Mouse (Mus musculus) forebrain, embryonic 13.5 days (tissue): ENCODE results near the gene Ccr10. TPM values are rescaled to one million over a fixed set of nuclear protein-coding genes. Genes with fewer than 3 reads are reported as not detected.
"Not testable (repeated sequence)": the region's sequence is repeated elsewhere in the genome, so short reads cannot be mapped to it uniquely, and the experiment has no call there.

Experiments
- ATAC-seq: fragments of 200-750 bp; cut with Nextera tagmentation; 2 replicates; pipeline ENCODE4 v1.8.0; 2017
- H3K27ac ChIP-seq: fragments of 300-500 bp; sonication (generic); 2 replicates; pipeline ENCODE4 v1.5.1; 2015; ENCODE audit warnings: inconsistent platforms, mild to moderate bottlenecking, moderate library complexity
- H3K27me3 ChIP-seq: fragments of 300-500 bp; sonication (generic); 2 replicates; pipeline ENCODE4 v1.6.1; 2015; ENCODE audit warnings: mild to moderate bottlenecking, inconsistent platforms
- H3K36me3 ChIP-seq: fragments of 300-500 bp; sonication (generic); 2 replicates; pipeline ENCODE4 v1.6.1; 2015; ENCODE audit warnings: mild to moderate bottlenecking, inconsistent platforms; ENCODE audit not compliant: poor library complexity, severe bottlenecking
- H3K4me1 ChIP-seq: fragments of 300-500 bp; sonication (generic); 2 replicates; pipeline ENCODE4 v1.6.1; 2015; ENCODE audit warnings: inconsistent platforms
- H3K4me2 ChIP-seq: fragments of 300-500 bp; sonication (generic); 2 replicates; pipeline ENCODE4 v1.6.1; 2015; ENCODE audit warnings: inconsistent platforms, mild to moderate bottlenecking, moderate library complexity
- H3K4me3 ChIP-seq: fragments of 300-500 bp; sonication (generic); 2 replicates; pipeline ENCODE4 v1.5.1; 2015; ENCODE audit warnings: mild to moderate bottlenecking, inconsistent platforms
- H3K9ac ChIP-seq: fragments of 300-500 bp; sonication (generic); 2 replicates; pipeline ENCODE4 v1.6.1; 2015; ENCODE audit warnings: mild to moderate bottlenecking, inconsistent platforms
- H3K9me3 ChIP-seq: fragments of 300-500 bp; sonication (generic); replicated peaks from 2 replicates; pipeline ENCODE4 v1.6.1; 2016; ENCODE audit warnings: inconsistent platforms
- WGBS: fragments of 180-500 bp; shearing (Covaris S2); methylation state at CpG from one replicate; pipeline ENCODE4 v1.1.7; 2015; 5-methylcytosine and 5-hydroxymethylcytosine counted together
- polyA plus RNA-seq: library from polyadenylated mRNA; unstranded; fragments of >200 nt; fragmentation: Nextera tagmentation; extraction: Ambion mirVana; gene quantifications from 2 replicates; pipeline ENCODE4 v1.2.1, GENCODE M21; 2015

Gene Ccr10
- polyA plus RNA-seq, 1 experiment from 2014 or later: not detected

DNA sequence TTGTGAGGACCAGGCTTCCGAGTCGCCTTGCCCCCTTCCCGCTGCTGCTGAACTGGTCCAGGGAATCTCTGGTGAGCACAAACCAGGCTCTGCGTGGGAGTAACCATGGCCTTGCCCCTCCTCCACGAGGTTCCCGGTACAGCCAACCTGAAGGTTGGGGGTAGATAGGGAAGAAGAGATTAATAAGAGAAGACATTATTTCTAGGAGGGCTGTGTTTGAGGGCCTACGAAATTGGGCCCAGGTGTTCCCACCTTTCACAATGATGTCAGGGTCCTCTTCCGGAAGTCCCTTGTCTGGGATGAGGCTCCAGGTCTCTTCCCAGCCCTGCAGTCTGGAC is 7.3 kb downstream of the Ccr10 start:
- ATAC-seq: no peak
- H3K9ac ChIP-seq: no peak overlapping the region
- 38% methylated on average over 8 of the region's 8 CpGs for WGBS
- H3K27me3 ChIP-seq: peaks cover 80% of the 10 kb centered on the region
- H3K4me2 ChIP-seq: no peak overlapping the region
- no peaks in the 10 kb centered on the region for H3K9me3 ChIP-seq
- H3K4me3 ChIP-seq: no peak overlapping the region
- no peak overlapping the region for H3K27ac ChIP-seq
- H3K4me1 ChIP-seq: peaks cover 45% of the 10 kb centered on the region
- H3K36me3 ChIP-seq: peaks cover 25% of the 10 kb centered on the region

DNA sequence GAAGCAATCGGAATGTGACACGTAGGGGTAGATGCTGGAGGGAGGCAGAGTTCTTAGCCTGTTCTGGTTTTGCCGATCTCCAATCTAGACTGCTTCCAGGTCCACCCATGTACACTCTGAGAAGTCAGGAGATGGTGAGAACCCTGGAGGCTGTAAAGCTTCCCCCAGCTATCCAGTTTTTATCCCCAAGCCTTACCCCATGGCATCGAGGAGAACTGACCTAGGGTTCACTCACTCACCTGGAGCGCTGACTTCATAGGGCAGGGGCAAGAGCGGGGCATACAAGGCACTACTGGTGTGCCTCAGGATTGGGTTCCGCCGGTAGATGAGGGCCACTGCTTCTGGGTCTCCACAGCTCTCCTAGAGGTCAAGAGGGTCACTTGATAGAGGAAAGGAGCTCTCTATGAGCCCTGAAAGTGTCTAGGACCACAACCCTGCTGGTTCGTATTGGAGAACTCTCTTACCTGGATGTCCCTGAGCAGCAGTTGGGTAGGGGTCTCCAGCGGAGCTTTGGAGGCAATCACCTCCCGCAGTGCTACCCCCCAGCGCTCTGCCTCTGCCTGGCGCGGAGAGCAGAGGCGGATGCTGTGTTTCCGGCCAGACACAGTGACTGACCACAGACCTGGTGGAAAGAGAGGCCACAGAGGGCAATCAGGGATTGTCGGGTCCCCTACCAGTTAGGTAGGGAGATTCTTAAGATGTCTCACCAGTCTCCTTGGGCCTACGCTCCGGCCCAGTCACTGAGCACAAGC is 7.9 kb downstream of the Ccr10 start:
- WGBS: 40% methylated on average over 19 of the region's 19 CpGs

DNA sequence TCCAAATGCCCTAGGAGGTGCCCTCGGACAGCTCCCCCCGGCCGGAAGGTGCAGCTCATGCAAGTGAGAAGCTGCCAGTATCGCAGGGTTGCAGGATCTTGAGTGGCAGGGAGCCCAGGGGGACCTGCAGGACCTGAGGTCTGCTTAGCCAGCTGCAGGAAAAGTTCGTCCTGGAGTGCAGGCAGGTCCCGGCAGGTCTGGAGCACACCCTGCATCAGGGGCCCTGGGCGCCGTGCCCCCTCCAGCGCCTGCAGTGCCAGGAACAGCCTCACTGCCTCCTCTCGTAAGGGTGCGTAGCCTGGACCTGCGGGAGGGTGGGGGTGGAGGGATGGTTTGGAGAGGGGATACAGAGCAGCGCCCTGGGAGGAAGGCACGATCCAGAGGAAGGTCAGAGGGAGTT is 8.9 kb downstream of the Ccr10 start:
- H3K4me3 ChIP-seq: no peak overlapping the region
- H3K4me2 ChIP-seq: no peak overlapping the region
- WGBS: 37% methylated on average over 14 of the region's 14 CpGs
- peaks cover 33% of the 10 kb centered on the region for H3K4me1 ChIP-seq
- no peak for ATAC-seq
- no peak overlapping the region for H3K9ac ChIP-seq
- peaks cover 94% of the 10 kb centered on the region for H3K27me3 ChIP-seq
- no peaks in the 10 kb centered on the region for H3K9me3 ChIP-seq
- no peak overlapping the region for H3K27ac ChIP-seq
- H3K36me3 ChIP-seq: peaks cover 36% of the 10 kb centered on the region

More for the DNA sequence above, 7.9 kb downstream of the Ccr10 start:
- Histone ChIP-seq H3K4me3 (no peak overlapping the region), H3K36me3 (peaks cover 26% of the 10 kb centered on the region), H3K9ac (no peak overlapping the region), H3K27ac (no peak overlapping the region), H3K27me3 (peaks cover 84% of the 10 kb centered on the region), H3K4me2 (no peak overlapping the region), H3K4me1 (peaks cover 41% of the 10 kb centered on the region), H3K9me3 (no peaks in the 10 kb centered on the region)
- no peak for ATAC-seq

DNA sequence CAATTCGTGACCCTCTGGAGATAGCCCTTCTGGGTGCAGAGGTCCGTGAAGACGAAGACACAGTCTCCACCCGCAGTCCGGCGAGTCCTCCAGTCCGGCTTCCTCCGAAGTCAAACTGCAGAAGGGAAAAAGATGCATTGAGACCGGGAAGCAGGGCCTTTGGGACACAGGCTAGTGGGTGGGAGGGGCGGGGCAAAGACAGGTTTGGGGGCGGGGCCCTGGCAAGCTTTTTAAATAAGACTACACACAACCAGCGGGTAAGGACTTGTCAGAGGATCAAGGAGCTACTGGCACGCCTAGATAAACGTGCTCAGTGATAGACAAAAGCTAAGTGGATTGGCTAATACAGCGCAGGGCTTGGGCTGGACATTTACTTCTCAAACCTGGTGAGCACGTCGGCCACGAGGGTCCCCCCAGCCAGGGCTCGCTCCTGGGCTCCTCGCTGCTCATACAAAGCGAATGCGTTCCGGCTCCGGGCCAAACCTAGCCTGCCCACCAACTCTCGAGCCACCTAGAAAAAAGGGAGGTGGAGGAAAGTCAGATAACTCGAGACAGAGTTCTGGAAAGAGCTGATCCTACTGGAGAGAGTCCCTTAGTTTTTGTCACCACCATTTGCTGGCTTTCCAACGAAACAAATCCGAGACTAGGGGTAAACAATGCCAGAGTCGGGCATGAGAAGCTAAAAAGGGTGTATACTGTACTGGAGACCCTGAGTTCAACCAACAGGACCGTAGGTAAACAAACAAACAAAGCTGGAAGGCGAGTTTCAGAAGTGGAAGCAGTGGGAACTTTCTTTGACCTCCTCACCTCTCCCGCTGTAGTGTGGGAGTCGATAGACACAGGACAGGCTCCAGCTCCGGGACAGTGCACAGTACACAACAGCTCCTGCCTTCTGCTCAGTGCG is 10.3 kb downstream of the Ccr10 start:
- Histone ChIP-seq H3K4me2 (peak overlapping the region; percentile 54; the same call in 1 of the 2 replicates), H3K9me3 (no peaks in the 10 kb centered on the region), H3K27ac (no peak overlapping the region), H3K36me3 (peaks cover 38% of the 10 kb centered on the region), H3K4me1 (peaks cover 25% of the 10 kb centered on the region), H3K27me3 (peaks cover 86% of the 10 kb centered on the region), H3K4me3 (peak overlapping the region; percentile 30), H3K9ac (0 out of 2 replicates have a peak overlapping the region, but pooled peaks have one; percentile 17)
- ATAC-seq: no peak
- WGBS: 12% methylated on average over 35 of the region's 35 CpGs

DNA sequence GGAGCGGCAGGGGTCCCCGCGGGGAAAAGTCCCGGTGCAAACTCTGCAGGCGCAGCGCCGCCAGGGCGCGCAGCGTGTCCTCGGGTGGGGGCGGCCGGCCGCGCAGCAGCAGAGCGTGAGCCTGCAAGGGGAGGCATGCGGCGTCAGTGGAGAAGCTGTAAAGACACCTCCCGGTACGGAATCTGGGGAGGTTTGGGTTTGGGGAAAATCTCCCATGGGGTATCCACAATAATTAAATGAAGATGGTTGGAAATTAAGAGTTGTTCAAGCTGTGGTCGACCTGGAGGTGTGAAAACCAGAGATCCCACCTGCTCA is 10.9 kb downstream of the Ccr10 start:
- peak overlapping the region; percentile 17; the same call in 1 of the 2 replicates for H3K9ac ChIP-seq
- no peaks in the 10 kb centered on the region for H3K9me3 ChIP-seq
- H3K4me3 ChIP-seq: peak overlapping the region; percentile 30
- no peak for ATAC-seq
- H3K4me2 ChIP-seq: peak overlapping the region; percentile 54
- 5% methylated on average over 21 of the region's 21 CpGs for WGBS
- H3K27ac ChIP-seq: no peak overlapping the region
- H3K36me3 ChIP-seq: peaks cover 38% of the 10 kb centered on the region
- peaks cover 19% of the 10 kb centered on the region for H3K4me1 ChIP-seq
- H3K27me3 ChIP-seq: peaks cover 80% of the 10 kb centered on the region

DNA sequence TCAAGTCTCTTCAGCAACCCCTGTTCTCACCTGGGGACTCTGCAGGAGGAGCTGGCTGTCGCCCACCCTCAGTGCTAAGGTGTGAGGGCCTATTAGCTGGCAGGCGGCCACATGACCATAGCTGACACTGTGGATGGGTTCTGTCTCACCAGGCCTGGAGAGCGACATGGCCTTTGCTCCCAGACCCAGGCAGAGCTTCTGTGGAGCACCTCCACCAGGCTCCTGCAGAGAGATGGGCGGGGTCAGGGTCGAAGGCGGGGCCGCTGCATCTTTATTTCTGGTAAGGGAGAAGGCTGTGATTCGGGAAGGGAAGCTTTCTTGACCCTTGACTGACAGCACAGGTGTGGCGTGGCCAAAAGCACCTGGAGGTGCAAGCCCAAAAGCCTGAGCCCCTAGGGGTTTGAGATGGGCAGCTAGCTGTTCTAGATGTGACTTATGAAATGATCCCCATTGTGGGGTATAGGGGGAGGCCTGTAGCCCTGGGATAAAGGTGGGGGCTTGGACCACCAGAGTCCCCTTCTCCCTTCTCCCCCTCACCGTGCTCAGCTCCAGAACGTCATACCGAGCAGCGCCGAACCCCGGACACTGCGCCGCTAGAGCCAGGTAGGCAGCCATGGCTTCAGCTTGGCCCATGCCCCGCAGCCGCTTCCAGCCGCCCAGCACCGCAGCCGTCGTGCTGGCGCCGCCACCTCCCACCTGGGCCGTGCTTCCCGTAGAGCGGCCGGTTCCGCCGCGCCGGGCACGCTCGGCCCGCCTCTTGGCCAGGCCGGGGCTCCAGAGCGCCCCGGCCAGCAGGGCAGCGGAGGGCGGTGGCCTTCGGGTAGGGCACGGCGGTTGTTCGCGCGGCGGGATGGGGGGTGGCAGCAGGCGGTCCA is 11.5 kb downstream of the Ccr10 start:
- Histone ChIP-seq H3K27me3 (peaks cover 74% of the 10 kb centered on the region), H3K36me3 (peaks cover 38% of the 10 kb centered on the region), H3K4me2 (peak overlapping the region; percentile 54), H3K4me3 (peak overlapping the region; percentile 30), H3K9ac (peak overlapping the region; percentile 17; the same call in 1 of the 2 replicates), H3K4me1 (peaks cover 13% of the 10 kb centered on the region; the same call in 1 of the 2 replicates), H3K27ac (no peak overlapping the region), H3K9me3 (no peaks in the 10 kb centered on the region)
- 9% methylated on average over 49 of the region's 49 CpGs for WGBS
- ATAC-seq: no peak

DNA sequence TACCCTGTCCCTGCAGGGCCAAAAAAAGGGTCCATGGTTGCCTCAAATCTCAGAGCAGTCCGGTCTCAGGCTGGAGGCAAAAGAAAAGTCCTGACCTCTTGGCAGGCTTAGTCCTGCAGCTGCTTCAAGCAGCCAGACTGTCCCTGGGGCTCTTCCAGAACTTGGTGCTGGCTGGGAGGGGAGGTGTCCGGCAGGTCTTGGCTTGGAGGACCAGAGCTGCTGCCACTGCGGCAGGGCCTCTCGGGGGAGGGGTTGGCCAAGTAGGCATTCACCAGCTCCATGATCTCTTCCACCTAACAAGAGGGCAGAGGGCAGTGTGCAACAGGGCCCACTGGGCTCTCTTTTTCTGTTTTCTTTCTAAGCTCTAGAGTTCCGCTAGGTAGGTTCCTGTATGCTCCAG is 12.5 kb downstream of the Ccr10 start:
- Histone ChIP-seq H3K27me3 (peaks cover 69% of the 10 kb centered on the region), H3K36me3 (peaks cover 36% of the 10 kb centered on the region), H3K9ac (no peak overlapping the region), H3K4me3 (no peak overlapping the region), H3K4me2 (no peak overlapping the region), H3K27ac (no peak overlapping the region), H3K9me3 (no peaks in the 10 kb centered on the region), H3K4me1 (peaks cover 10% of the 10 kb centered on the region; the same call in 1 of the 2 replicates)
- 58% methylated on average over 5 of the region's 5 CpGs for WGBS
- ATAC-seq: no peak

DNA sequence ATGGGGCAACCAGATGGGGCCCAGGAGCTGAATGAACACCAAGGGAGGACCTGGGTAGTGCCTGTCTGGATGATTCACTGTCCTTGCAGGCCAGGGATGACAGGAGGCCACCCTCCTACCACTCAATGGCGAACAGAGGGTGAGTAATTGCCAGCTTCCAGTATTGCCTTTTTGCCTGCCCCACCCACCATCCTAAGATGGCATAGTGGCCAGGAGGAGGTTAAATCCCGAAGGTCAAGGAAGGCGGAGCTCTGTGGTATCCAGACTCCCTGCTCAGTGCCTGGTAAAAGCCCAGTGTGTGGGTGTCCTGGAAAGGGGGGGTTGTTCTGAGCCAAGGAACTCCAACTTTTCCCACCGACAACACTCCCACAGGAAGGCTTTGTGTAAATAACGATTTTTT is 12.9 kb downstream of the Ccr10 start:
- Histone ChIP-seq H3K4me1 (peaks cover 10% of the 10 kb centered on the region; the same call in 1 of the 2 replicates), H3K27ac (no peak overlapping the region), H3K4me3 (no peak overlapping the region), H3K9ac (no peak overlapping the region), H3K36me3 (peaks cover 31% of the 10 kb centered on the region), H3K4me2 (no peak overlapping the region), H3K9me3 (no peaks in the 10 kb centered on the region), H3K27me3 (peaks cover 69% of the 10 kb centered on the region)
- WGBS: 54% methylated on average over 5 of the region's 5 CpGs
- ATAC-seq: no peak

DNA sequence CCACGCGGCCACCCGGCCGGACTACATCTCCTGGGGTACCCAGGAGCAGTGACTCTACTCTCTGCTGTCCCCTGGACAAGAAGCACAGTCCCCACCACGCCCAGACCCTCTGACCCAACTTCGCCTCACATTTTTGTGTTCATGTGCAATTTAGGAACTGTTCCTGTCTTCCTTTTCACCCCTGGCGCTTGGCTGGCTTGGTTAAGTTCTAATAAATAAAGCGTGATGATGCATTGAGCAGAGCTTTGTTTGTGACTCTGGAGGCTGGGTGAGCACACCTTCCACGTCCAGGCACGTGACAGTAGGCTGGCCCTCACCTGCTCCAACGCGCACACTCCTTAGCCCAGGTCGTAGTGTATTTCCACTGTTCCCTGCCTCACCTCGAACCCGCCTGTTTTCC is 13.7 kb downstream of the Ccr10 start:
- 88% methylated on average over 15 of the region's 15 CpGs for WGBS
- H3K4me3 ChIP-seq: no peak overlapping the region
- H3K27me3 ChIP-seq: peaks cover 65% of the 10 kb centered on the region
- no peak for ATAC-seq
- H3K4me2 ChIP-seq: no peak overlapping the region
- H3K27ac ChIP-seq: no peak overlapping the region
- H3K4me1 ChIP-seq: peaks cover 10% of the 10 kb centered on the region; the same call in 1 of the 2 replicates
- no peaks in the 10 kb centered on the region for H3K9me3 ChIP-seq
- no peak overlapping the region for H3K9ac ChIP-seq
- peaks cover 26% of the 10 kb centered on the region; the same call in 1 of the 2 replicates for H3K36me3 ChIP-seq

DNA sequence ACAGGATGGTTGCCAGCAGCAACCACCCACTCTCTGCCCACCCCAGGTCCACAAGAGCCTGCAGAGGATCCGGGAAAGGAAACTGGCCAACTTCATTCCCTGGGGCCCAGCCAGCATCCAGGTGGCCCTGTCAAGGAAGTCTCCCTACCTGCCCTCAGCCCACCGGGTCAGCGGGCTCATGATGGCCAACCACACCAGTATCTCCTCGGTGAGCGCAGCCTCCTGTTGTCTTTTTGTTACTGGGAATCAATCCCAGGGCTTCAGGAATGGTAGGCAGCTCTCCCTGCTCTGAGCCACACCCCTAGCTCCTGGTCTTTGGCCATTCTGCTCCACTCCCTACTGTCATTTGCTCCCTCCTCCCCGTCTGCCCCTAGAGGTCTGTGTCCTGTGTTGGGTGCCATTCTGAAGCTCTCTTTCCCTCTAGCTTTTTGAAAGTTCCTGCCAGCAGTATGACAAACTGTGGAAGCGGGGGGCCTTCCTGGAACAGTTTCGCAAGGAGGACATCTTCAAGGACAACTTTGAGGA is 14.2 kb downstream of the Ccr10 start:
- not testable (repeated sequence) for H3K4me2 ChIP-seq, H3K9me3 ChIP-seq, H3K4me3 ChIP-seq, ATAC-seq, H3K27ac ChIP-seq, H3K9ac ChIP-seq
- Histone ChIP-seq H3K36me3 (peaks cover 22% of the 10 kb centered on the region; the same call in 1 of the 2 replicates), H3K4me1 (peaks cover 14% of the 10 kb centered on the region), H3K27me3 (peaks cover 64% of the 10 kb centered on the region)
- 80% methylated on average over 8 of the region's 8 CpGs for WGBS

DNA sequence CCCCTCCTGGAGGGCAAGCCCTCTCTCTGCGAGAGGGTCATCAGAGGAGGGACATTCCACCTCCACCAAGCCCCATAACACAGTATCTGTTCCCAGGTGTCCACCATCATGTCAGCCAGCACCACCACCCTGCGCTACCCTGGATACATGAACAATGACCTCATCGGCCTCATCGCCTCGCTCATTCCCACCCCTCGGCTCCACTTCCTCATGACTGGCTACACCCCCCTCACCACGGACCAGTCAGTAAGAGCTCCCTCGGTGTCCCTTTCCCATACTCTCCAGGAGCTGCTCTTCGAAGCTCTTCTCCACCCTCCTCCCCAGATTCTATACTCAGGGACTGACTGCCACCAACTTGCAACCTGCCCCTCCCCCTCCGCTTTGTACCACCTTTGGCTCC is 15.1 kb downstream of the Ccr10 start:
- 84% methylated on average over 8 of the region's 10 CpGs for WGBS
- H3K9ac ChIP-seq, H3K4me3 ChIP-seq, ATAC-seq, H3K27ac ChIP-seq, H3K4me2 ChIP-seq, H3K9me3 ChIP-seq: not testable (repeated sequence)
- peaks cover 23% of the 10 kb centered on the region for H3K4me1 ChIP-seq
- H3K27me3 ChIP-seq: peaks cover 55% of the 10 kb centered on the region
- H3K36me3 ChIP-seq: peaks cover 21% of the 10 kb centered on the region; the same call in 1 of the 2 replicates
